Mouse (Mus musculus): ENCODE data around the gene Naa38. TPM values are rescaled to one million over a fixed set of nuclear protein-coding genes. Genes with fewer than 3 reads are reported as not detected.

The Naa38 gene
- polyA plus RNA-seq (2017; shearing (Covaris generic)): 97.6 TPM

GRCm38 (mm10) chr11:69395235-69395633, at the start of gene Naa38, which contains the start of gene Cyb5d1:
Gene Naa38, plus strand, starts transcription at chr11:69395487.
Gene Cyb5d1, minus strand, starts transcription at chr11:69395631.

DNA sequence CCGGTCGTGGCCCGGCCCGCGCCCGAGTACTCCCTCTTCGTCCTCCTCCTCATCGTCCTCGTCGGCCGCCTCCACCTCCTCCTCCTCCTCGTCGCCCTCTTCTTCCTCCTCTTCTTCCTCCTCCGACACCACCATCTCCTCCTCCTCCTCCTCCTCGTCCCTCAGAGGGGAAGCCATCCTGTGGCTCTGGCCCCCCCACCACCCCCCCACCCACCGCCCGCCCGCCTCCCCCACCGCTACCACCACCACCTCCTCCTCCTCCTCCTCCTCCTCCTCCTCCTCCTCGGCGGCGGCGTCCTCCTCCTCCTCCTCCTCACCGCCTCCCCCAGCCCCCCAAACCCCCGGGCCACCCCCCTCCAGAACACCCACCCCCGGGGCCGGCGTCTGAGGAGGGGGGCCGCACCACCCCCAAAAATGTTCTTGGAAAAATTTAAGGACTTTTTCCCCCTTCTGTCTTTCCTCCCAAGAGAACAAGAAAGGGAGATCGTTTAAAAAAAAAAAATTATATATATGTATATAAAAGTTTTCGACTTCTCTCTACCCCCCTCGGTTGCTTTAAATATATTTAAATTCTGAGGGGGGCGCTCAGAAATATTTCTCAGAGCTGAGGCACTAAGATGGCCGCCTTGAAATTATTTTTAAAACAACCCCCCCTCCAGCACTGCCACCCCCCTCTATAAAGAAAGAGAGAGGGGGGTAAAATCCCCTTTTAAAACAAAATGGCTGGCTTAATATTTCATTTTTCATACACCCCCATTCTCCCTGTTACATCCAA, 25.9 kb upstream of the Naa38 start, which contains the start of gene Chd3:
TSS of gene Chd3 (minus strand) at position 192 of the 775 bp plus-strand sequence.

GRCm38 (mm10) chr11:69398059-69398458, 2.8 kb downstream of the Naa38 start, which contains the start of gene Tmem88:
Gene Tmem88, minus strand, starts transcription at chr11:69398234.

GRCm38 (mm10) chr11:69413221-69414181, 18.2 kb downstream of the Naa38 start, which contains the start of gene Kdm6b:
Gene Kdm6b, minus strand, starts transcription at chr11:69413675.

Other genes starting within 250 kb of the Naa38 start
- not detected for gene Alox12b, start 238.5 kb upstream of the Naa38 start, polyA plus RNA-seq (2017; shearing (Covaris generic))
- 3.2 TPM for gene Alox8, start 197.6 kb upstream of the Naa38 start, polyA plus RNA-seq (2017; shearing (Covaris generic))
- 0.19 TPM for gene Gucy2e, start 158.5 kb upstream of the Naa38 start, polyA plus RNA-seq (2017; shearing (Covaris generic))
- gene Cntrob, start 71.7 kb upstream of the Naa38 start, polyA plus RNA-seq (2017; shearing (Covaris generic)): 8.7 TPM
- 96.9 TPM for gene Trappc1, start 71.5 kb upstream of the Naa38 start, polyA plus RNA-seq (2017; shearing (Covaris generic))
- 1.4 TPM for gene Kcnab3, start 69.2 kb upstream of the Naa38 start, polyA plus RNA-seq (2017; shearing (Covaris generic))
- 2.4 TPM for gene Rnf227, start 55.0 kb upstream of the Naa38 start, polyA plus RNA-seq (2017; shearing (Covaris generic))
- gene Chd3, start 26.1 kb upstream of the Naa38 start, polyA plus RNA-seq (2017; shearing (Covaris generic)): 139 TPM
- gene Cyb5d1, start 144 bp downstream of the Naa38 start, polyA plus RNA-seq (2017; shearing (Covaris generic)): 25.4 TPM
- 0.54 TPM for gene Tmem88, start 2.7 kb downstream of the Naa38 start, polyA plus RNA-seq (2017; shearing (Covaris generic))
- gene Kdm6b, start 18.2 kb downstream of the Naa38 start, polyA plus RNA-seq (2017; shearing (Covaris generic)): 5.5 TPM
- 0.01 TPM for gene Dnah2, start 153.6 kb downstream of the Naa38 start, polyA plus RNA-seq (2017; shearing (Covaris generic))
- gene Efnb3, start 164.7 kb downstream of the Naa38 start, polyA plus RNA-seq (2017; shearing (Covaris generic)): 0.47 TPM
- 25.6 TPM for gene Wrap53, start 184.8 kb downstream of the Naa38 start, polyA plus RNA-seq (2017; shearing (Covaris generic))
- 239 TPM for gene Trp53, start 184.9 kb downstream of the Naa38 start, polyA plus RNA-seq (2017; shearing (Covaris generic))
- gene Atp1b2, start 210.5 kb downstream of the Naa38 start, polyA plus RNA-seq (2017; shearing (Covaris generic)): not detected
- gene Shbg, start 222.4 kb downstream of the Naa38 start, polyA plus RNA-seq (2017; shearing (Covaris generic)): not detected
- not detected for gene Sat2, start 226.5 kb downstream of the Naa38 start, polyA plus RNA-seq (2017; shearing (Covaris generic))
- gene Fxr2, start 237.5 kb downstream of the Naa38 start, polyA plus RNA-seq (2017; shearing (Covaris generic)): 63.2 TPM